Mouse (Mus musculus) forebrain, embryonic 12.5 days (tissue): ENCODE measurements at regions not wholly inside any gene's neighbourhood (a gene's known extent, or its start where the extent isn't known, plus 50 kb on each side); places are given as distances from the start of the nearest gene placed in this dataset.
A peak's percentile ranks its signal among the peaks of the same experiment; 100 is the strongest.

Experiments used
- ATAC-seq: fragments of 200-750 bp; cut with Nextera tagmentation; 2 replicates; pipeline ENCODE4 v1.8.0; 2017; ENCODE audit warnings: moderate TSS enrichment; ENCODE audit not compliant: low FRiP score
- H3K27ac ChIP-seq: fragments of 300-500 bp; sonication (generic); 2 replicates; pipeline ENCODE4 v1.5.1; 2016; ENCODE audit warnings: mild to moderate bottlenecking
- H3K27me3 ChIP-seq: fragments of 300-500 bp; sonication (generic); 2 replicates; pipeline ENCODE4 v1.6.1; 2016; ENCODE audit warnings: mild to moderate bottlenecking
- H3K36me3 ChIP-seq: fragments of 300-500 bp; sonication (generic); replicated peaks from 2 replicates; pipeline ENCODE4 v1.6.1; 2016; ENCODE audit warnings: mild to moderate bottlenecking
- H3K4me1 ChIP-seq: fragments of 300-500 bp; sonication (generic); 2 replicates; pipeline ENCODE4 v1.6.1; 2016
- H3K4me2 ChIP-seq: fragments of 300-500 bp; sonication (generic); 2 replicates; pipeline ENCODE4 v1.6.1; 2016; ENCODE audit warnings: mild to moderate bottlenecking, moderate library complexity
- H3K4me3 ChIP-seq: fragments of 300-500 bp; sonication (generic); replicated peaks from 2 replicates; pipeline ENCODE4 v1.5.1; 2016; ENCODE audit warnings: mild to moderate bottlenecking
- H3K9ac ChIP-seq: fragments of 300-500 bp; sonication (generic); 2 replicates; pipeline ENCODE4 v1.6.1; 2016; ENCODE audit warnings: mild to moderate bottlenecking
- H3K9me3 ChIP-seq: fragments of 300-500 bp; sonication (generic); 2 replicates; pipeline ENCODE4 v1.6.1; 2016
- WGBS: fragments of 180-500 bp; shearing (Covaris S2); methylation state at CpG from one replicate; pipeline ENCODE4 v1.1.7; 2016; 5-methylcytosine and 5-hydroxymethylcytosine counted together

GRCm38 (mm10) chr12:50712615-50713014, 63.7 kb upstream of the Prkd1 start:
- no peaks in the 10 kb centered on the region for H3K27me3 ChIP-seq
- WGBS: 43% methylated on average over 5 of the region's 5 CpGs
- H3K27ac ChIP-seq: peak overlapping the region; percentile 65

GRCm38 (mm10) chr12:50709000-50709788, 60.3 kb upstream of the Prkd1 start:
- no peak overlapping the region for H3K9ac ChIP-seq
- no peak overlapping the region for H3K4me3 ChIP-seq
- H3K27me3 ChIP-seq: no peaks in the 10 kb centered on the region
- H3K27ac ChIP-seq: no peak overlapping the region
- 74% methylated on average over 6 of the region's 6 CpGs for WGBS
- H3K4me1 ChIP-seq: peaks cover 6% of the 10 kb centered on the region; the same call in 1 of the 2 replicates
- H3K9me3 ChIP-seq: no peaks in the 10 kb centered on the region
- no peak overlapping the region for H3K4me2 ChIP-seq
- no peaks in the 10 kb centered on the region for H3K36me3 ChIP-seq
- ATAC-seq: no peak

More at GRCm38 (mm10) chr12:50712615-50713014, 63.7 kb upstream of the Prkd1 start:
- no peaks in the 10 kb centered on the region for H3K36me3 ChIP-seq
- peaks cover 4% of the 10 kb centered on the region; the same call in 1 of the 2 replicates for H3K4me1 ChIP-seq
- peak; percentile 71 for ATAC-seq
- H3K9me3 ChIP-seq: no peaks in the 10 kb centered on the region
- no peak overlapping the region for H3K4me3 ChIP-seq
- H3K9ac ChIP-seq: no peak overlapping the region
- H3K4me2 ChIP-seq: no peak overlapping the region

GRCm38 (mm10) chr12:50698613-50699442, 49.9 kb upstream of the Prkd1 start:
- Histone ChIP-seq H3K4me2 (no peak overlapping the region), H3K4me3 (no peak overlapping the region), H3K36me3 (no peaks in the 10 kb centered on the region), H3K9ac (no peak overlapping the region), H3K27me3 (no peaks in the 10 kb centered on the region), H3K27ac (no peak overlapping the region), H3K4me1 (peaks cover 6% of the 10 kb centered on the region; the same call in 1 of the 2 replicates), H3K9me3 (no peaks in the 10 kb centered on the region)
- peak; percentile 51; the same call in 1 of the 2 replicates for ATAC-seq
- 55% methylated on average over 5 of the region's 5 CpGs for WGBS
